Mouse (Mus musculus) hematopoietic stem cell, adult 5-6 weeks (primary cell): Measurements from ENCODE around the gene Clca4a. TPM values are rescaled to one million over a fixed set of nuclear protein-coding genes. Genes with fewer than 3 reads are reported as not detected.

ENCODE experiments used
- total RNA-seq: library from RNA; stranded (forward); fragments of 172-1452, 232-1000 nt; gene quantifications from 2 replicates; pipeline ENCODE4 v1.2.3, GENCODE M21; 2017

Gene Clca4a
- total RNA-seq, 1 experiment from 2014 or later = not detected

Other genes starting within 250 kb of the Clca4a start
- gene Clca3a1, start 214.1 kb downstream of the Clca4a start, total RNA-seq = 1.4 and 4.8 TPM in 2 replicates
- not detected in 2 replicates for gene Clca3a2, start 155.6 kb downstream of the Clca4a start, total RNA-seq
- gene Clca3b, start 125.7 kb downstream of the Clca4a start, total RNA-seq = not detected in 2 replicates
- not detected in 2 replicates for gene Clca4b, start 42.5 kb downstream of the Clca4a start, total RNA-seq
- not detected in 2 replicates for gene Clca1, start 57.7 kb upstream of the Clca4a start, total RNA-seq
- gene Clca2, start 124.4 kb upstream of the Clca4a start, total RNA-seq = not detected in 2 replicates
- gene Odf2l, start 143.5 kb upstream of the Clca4a start, total RNA-seq = 36.9 and 44.2 TPM in 2 replicates